ENCODE assay signal across 11 mouse cellular contexts in genomic region chr12:40842251-40842988, GRCm38 (mm10).
DNase-seq lines count a peak whose midpoint lies in the region; ATAC-seq and TF ChIP-seq lines count a peak whose summit lies in the region.
"Had no signal": no experiment of that assay in that cellular context is flagged by ENCODE, and none has a peak within 500 bp of the region (broad histone marks: within the 10 kb centered on the region; RNA-seq: fewer than 3 reads in every experiment).

No protein-coding gene starts in this region.

- no peak for TF ChIP-seq EP300 in lung, postnatal 0 days (IDR thresholded peaks at IDR 0.05)
- no peak for TF ChIP-seq EP300 in stomach, postnatal 0 days (optimal IDR thresholded peaks at IDR 0.05)

- no peak overlapping the region for H3K4me2 ChIP-seq in lung, postnatal 0 days (replicated peaks; ENCODE audit: low read depth, low read length)
- no peak overlapping the region for H3K4me2 ChIP-seq in stomach, postnatal 0 days (replicated peaks; ENCODE audit: low read depth)

- no peak for DNase-seq in frontal cortex, postnatal 14 days (ENCODE audit: low spot score in 2 of 2)
- peak; percentile 13 for DNase-seq in lung, postnatal 0 days (ENCODE audit: low spot score)
- no peak for DNase-seq in lung, postnatal 25 days (ENCODE audit: low spot score)
- DNase-seq in stomach, postnatal 0 days (ENCODE audit: low spot score) = no peak
- DNase-seq in spleen, postnatal 36 days (ENCODE audit: low spot score in 2 of 2) = no peak
- no peak for DNase-seq in thymus, adult 2 months
- DNase-seq: cerebellum, postnatal 25 days; spleen, adult 18-20 months had no signal

- no peak for TF ChIP-seq POLR2A in thymus, adult 2 months (IDR thresholded peaks at IDR 0.05; ENCODE audit: control insufficient read depth, extremely low read depth, insufficient read depth, low read length, poor library complexity)

- H3K27ac ChIP-seq in lung, postnatal 0 days (ENCODE audit: low read length) = no peak overlapping the region
- no peak overlapping the region for H3K27ac ChIP-seq in stomach, postnatal 0 days (replicated peaks)
- H3K27ac ChIP-seq in thymus, adult 2 months (ENCODE audit: control insufficient read depth, insufficient read depth, low read length) = no peak overlapping the region

- peak; percentile 48 for ATAC-seq in frontal cortex, adult (ENCODE audit: low TSS enrichment)
- ATAC-seq in lung, postnatal 0 days = peak; percentile 31; the same call in 1 of the 2 replicates
- peak; percentile 87 for ATAC-seq in erythroid progenitor cell, adult 5-6 weeks (replicated peaks; ENCODE audit: low FRiP score, poor library complexity, severe bottlenecking)
- ATAC-seq in stomach, postnatal 0 days (ENCODE audit: low FRiP score, low TSS enrichment) = no peak

- H3K9me3 ChIP-seq in lung, postnatal 0 days (ENCODE audit: low read length) = no peaks in the 10 kb centered on the region
- no peaks in the 10 kb centered on the region for H3K9me3 ChIP-seq in stomach, postnatal 0 days (ENCODE audit: control insufficient read depth, low read length)
- H3K9me3 ChIP-seq: G1E had no signal

- no peaks in the 10 kb centered on the region for H3K36me3 ChIP-seq in lung, postnatal 0 days (ENCODE audit: insufficient read depth, low read length)
- H3K36me3 ChIP-seq in stomach, postnatal 0 days (ENCODE audit: control insufficient read depth, insufficient read depth, low read length) = no peaks in the 10 kb centered on the region
- H3K36me3 ChIP-seq in thymus, adult 2 months (ENCODE audit: control insufficient read depth, insufficient read depth, low read length) = no peaks in the 10 kb centered on the region
- H3K36me3 ChIP-seq: G1E had no signal

- H3K4me1 ChIP-seq in lung, postnatal 0 days (ENCODE audit: insufficient read depth, low read depth, low read length) = no peaks in the 10 kb centered on the region
- no peaks in the 10 kb centered on the region for H3K4me1 ChIP-seq in stomach, postnatal 0 days (replicated peaks; ENCODE audit: control insufficient read depth, insufficient read depth)
- 0 out of 2 replicates have a peak, but pooled peaks cover 2% of the 10 kb centered on the region for H3K4me1 ChIP-seq in thymus, adult 2 months (replicated peaks; ENCODE audit: control insufficient read depth, insufficient read depth, low read length)

- no peak overlapping the region for H3K4me3 ChIP-seq in lung, postnatal 0 days (ENCODE audit: low read depth, low read length)
- no peak overlapping the region for H3K4me3 ChIP-seq in stomach, postnatal 0 days (ENCODE audit: low read depth, low read length)
- H3K4me3 ChIP-seq in thymus, adult 2 months (ENCODE audit: control insufficient read depth, insufficient read depth, low read length) = no peak overlapping the region

- WGBS in lung, postnatal 0 days = 74% methylated on average over 10 of the region's 10 CpGs
- WGBS in stomach, postnatal 0 days = 79% methylated on average over 10 of the region's 10 CpGs
- WGBS in thymus, adult 2 months = 95% methylated on average over 10 of the region's 10 CpGs

- TF ChIP-seq CTCF in lung, postnatal 0 days (IDR thresholded peaks at IDR 0.05) = peak; percentile 57
- TF ChIP-seq CTCF in stomach, postnatal 0 days (IDR thresholded peaks at IDR 0.05; ENCODE audit: low read depth) = peak; percentile 74
- no peak for TF ChIP-seq CTCF in thymus, adult 2 months (IDR thresholded peaks at IDR 0.05; ENCODE audit: borderline replicate concordance, control insufficient read depth, extremely low read depth, insufficient read depth, low read length, poor library complexity)

- no peak overlapping the region for H3K9ac ChIP-seq in lung, postnatal 0 days (replicated peaks; ENCODE audit: low read depth)
- no peak overlapping the region for H3K9ac ChIP-seq in stomach, postnatal 0 days (ENCODE audit: low read length)

- no peaks in the 10 kb centered on the region for H3K27me3 ChIP-seq in lung, postnatal 0 days (replicated peaks; ENCODE audit: insufficient read depth, low read length)
- no peaks in the 10 kb centered on the region for H3K27me3 ChIP-seq in stomach, postnatal 0 days (ENCODE audit: control insufficient read depth, insufficient read depth, low read length)
- H3K27me3 ChIP-seq in thymus, adult 2 months (ENCODE audit: control insufficient read depth, insufficient read depth, low read length) = no peaks in the 10 kb centered on the region
